Mouse (Mus musculus) liver, postnatal 0 days (tissue): ENCODE results near the gene Myo7a.

Experiments
- CTCF ChIP-seq: sonication (generic); IDR thresholded peaks from 2 replicates; pipeline ENCODE4 v1.5.1; 2016; ENCODE audit warnings: antibody characterized with exemption, low read depth
- EP300 ChIP-seq: IDR thresholded peaks from 2 replicates; pipeline ENCODE4 v1.6.1; 2016; ENCODE audit warnings: antibody characterized with exemption, low read depth, mild to moderate bottlenecking

- TF ChIP-seq EP300 (no peak), CTCF (no peak)
Measured at GRCm38 (mm10) chr7:98108636-98109430, 10.5 kb downstream of the Myo7a start.
